Mouse (Mus musculus) cerebellum, adult 11-12 months (tissue): ENCODE data around the gene Ikzf5.
"Not testable (repeated sequence)": the region's sequence is repeated elsewhere in the genome, so short reads cannot be mapped to it uniquely, and the experiment has no call there.

Experiments used
- DNase-seq: peaks from one replicate; pipeline ENCODE4 v3.0.0; 2022

Ikzf5 gene

DNA sequence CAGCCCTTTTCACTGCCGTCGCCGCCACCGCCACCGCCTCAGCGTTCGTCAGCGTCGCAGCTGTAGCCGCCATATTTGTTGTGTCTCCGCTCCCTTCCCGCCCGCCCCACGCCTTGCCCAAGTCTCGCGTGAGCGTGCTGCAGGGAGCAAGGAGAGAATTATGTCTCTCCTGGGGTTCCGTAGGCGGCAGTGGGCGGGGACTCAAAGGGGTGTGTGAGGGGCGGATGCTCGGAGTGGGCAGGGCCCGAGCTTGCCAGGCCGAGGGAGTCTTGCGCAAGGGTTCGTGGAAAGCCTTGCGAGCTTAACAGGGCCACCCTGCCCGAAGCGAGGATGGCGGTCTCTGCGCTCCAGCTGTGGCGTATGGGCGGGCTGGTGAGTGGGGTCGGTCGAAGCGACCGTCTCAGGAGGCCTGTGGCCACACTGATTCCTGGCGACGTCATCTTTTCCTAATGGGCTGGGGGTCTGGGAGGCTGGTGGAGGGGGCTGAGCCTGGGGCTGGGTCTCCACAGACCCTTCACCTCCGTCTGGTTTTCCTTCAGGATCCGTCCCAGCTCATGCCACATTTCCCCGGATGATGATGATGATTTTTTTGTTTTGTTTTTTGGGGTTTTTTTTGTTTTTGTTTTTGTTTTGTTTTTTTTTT is at the start of gene Ikzf5, which contains the start of gene Acadsb:
Ikzf5 (minus strand) TSS at position 106 of the 643 bp plus-strand sequence.
Acadsb (plus strand) TSS at position 186 of the 643 bp plus-strand sequence.
- DNase-seq = peak; percentile 97

DNA sequence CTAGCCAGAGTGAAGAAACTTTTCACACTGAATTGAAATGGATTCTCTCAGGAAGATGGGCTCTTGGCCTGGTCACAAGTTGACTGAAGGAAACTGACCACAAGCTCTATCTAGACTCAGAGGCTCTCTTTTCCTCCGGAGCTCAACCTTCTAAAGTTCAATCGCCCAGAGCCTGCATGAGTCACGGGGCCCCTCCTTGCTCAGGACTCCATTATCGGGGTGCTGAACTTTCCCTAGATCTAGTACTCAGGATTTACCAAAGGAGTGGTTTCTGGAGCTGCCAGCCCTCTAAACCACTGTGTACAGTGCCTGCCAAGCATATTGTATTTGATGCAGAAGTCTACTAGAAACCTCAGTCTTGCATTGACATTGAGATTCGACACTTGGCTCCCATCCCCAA is 46.4 kb upstream of the Ikzf5 start:
- DNase-seq = no peak

DNA sequence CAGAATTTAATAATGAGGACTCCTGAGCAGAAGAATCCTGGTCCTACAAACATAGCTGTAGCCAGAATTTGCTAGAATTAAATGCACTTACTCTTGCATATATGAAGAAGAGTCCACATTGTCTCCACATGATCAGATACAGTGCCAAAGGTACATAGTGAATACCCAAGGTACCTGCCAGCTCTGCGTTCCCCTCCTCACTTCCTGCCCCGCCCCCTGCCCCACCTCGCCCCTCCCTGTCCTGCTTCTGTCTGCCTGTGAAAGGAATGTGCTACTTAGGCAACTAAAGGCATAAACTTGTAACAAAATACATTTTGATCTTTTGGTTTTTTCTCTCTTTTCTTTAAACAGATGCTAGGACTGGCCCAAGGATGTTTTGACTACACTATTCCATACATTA is 26.7 kb upstream of the Ikzf5 start:
- DNase-seq = no peak

DNA sequence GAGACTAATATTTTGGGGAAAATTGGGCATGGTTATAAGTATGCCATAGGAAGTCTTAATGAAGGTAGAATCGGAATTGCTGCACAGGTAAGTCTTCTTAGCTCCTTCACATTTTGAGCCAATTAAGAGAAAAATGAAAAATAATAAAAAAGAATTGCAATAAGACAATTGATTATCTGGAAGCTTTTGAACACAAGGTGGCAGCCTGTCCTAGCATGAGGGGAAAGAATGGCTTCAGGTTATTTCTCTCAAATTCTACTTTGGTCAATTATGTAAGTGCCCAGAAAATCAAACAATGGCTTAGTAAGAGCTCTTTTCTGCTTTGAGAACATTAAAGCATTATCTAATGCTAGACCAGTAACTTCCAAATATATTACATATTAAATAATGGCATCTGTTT is 24.0 kb upstream of the Ikzf5 start:
- DNase-seq = no peak

DNA sequence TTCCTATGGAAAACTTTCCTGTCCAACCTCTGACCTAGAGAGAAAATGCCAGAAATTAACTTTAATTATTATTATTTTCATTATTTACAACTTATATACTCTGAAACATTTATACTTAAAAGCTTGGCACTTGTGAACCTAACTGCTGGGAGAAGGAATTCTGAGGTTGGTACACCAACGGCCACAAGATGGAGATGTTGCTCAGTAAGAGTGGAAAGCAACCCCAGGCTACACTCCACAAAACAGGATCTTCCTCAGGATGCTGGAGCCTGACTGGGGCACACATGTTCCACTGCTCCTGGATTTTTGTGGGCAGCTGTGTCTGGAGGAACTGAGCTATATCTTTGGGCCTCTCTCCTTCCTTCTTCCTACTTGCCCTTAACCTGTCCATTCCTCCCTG is 21.9 kb upstream of the Ikzf5 start:
- no peak for DNase-seq

DNA sequence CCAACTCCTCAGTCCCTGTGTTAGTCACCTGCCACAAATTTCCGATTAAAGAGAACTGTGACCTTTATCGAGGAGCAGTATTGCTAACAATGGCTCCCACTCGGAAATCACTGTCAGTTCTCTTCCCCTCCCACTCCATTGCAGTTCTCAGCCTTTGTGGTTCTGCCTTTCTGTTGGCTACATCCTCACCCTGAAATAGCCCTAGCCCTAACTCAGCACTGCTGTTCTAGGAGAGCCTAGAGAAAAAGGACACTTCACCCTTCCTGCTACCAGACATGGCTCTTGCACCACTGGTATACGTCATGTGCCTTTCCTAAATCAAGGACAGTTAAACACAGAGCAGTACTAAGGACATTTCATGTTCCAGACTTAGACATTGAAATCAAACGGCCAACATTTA is 17.0 kb upstream of the Ikzf5 start:
- no peak for DNase-seq

DNA sequence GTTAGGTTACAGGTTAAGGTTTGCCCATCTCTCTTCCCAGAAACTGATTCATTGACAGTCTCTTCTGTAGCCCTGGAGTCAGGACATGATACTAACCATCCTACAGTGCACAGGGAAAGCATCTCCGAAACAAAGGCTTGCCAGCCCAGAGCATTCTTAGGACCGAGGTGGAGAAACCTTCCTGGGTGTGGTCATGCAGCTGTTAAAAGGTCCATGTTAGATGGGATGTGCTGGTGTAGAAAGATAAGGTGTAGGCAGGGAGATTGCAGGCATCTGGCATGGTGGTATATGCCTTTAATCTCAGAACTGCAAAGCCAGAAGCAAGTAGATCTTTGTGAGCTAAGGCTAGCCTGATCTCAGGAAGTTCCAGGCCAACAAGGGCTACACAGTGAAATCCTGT is 14.6 kb upstream of the Ikzf5 start:
- no peak for DNase-seq

DNA sequence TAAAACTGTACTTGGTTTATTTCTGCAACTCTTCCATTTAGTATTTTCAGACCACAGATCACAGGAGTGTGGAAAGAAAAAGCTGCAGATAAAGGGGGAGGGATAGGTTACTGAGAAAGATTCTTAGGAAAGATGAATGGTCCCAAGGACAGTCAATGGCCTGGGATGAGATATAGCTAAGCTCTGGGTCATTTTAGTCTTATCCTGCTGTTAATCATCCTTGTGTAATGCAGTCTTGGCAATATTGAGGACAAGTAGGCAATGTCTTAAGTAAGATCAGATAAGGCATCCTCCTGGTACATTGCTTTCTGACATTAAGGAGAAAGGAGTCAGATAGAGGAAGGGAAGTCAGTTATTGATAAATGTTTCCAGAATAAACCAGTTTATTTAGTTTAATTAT is 7.3 kb upstream of the Ikzf5 start:
- DNase-seq = no peak

DNA sequence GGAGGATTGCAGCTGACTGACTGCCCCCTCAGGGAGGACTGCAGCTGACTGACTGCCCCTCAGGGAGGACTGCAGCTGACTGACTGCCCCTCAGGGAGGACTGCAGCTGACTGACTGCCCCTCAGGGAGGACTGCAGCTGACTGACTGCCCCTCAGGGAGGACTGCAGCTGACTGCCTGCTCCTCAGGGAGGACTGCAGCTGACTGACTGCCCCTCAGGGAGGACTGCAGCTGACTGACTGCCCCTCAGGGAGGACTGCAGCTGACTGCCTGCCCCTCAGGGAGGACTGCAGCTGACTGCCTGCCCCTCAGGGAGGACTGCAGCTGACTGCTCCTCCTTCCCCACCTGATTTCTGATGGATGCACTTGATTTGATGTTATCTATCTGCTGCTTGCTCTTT is 6.4 kb upstream of the Ikzf5 start:
- DNase-seq = not testable (repeated sequence)

DNA sequence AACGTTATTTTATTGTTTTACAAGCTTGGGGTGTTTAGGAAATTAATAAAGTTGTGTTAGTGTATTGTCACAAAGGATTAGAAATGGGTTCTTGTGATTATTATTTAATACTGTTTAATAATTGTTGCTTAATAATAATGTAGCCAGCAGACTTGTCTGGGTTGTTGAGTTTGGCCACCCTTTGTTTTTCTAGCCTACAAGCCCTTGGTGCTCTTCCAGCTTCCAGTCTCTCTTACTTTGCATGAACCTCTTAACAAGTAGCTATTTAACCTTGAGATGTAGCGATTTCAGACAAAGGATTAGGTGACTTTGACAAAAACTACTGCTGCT is 1.6 kb upstream of the Ikzf5 start:
- no peak for DNase-seq

DNA sequence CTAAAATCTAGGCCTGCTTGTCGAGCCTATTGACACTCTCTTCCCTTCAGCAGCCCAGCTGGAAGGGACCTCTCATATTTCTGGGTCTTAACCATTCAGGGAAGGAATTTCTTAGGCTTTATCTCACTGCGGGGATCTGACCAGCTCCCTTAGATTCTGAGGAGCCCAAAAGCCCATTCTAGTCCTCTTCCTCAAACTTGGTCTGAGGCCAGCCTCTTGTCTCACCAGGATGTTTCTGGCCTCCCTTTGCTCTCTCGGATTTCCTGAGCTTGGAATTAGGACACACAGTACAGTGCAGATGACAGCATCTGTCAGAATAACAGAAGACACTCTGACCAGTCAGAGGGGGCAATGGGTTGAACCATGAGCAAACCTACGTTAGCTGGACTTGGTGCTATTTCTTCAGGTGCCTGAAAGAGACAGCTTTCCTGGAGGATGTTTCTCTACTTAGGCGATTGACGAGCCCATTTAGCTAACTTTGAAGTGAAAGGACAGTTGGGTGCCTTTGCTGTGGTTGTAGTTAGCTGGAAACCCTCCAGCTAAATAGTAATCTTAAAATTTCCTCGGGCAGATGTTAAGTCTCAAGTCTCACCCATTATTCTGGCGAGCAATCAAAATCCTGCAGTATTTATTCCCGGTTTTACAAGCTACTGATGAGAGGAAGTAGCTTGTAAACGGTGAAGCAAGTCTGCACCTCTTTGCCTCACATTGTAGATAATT is 1.1 kb upstream of the Ikzf5 start:
- DNase-seq = peak; percentile 35

DNA sequence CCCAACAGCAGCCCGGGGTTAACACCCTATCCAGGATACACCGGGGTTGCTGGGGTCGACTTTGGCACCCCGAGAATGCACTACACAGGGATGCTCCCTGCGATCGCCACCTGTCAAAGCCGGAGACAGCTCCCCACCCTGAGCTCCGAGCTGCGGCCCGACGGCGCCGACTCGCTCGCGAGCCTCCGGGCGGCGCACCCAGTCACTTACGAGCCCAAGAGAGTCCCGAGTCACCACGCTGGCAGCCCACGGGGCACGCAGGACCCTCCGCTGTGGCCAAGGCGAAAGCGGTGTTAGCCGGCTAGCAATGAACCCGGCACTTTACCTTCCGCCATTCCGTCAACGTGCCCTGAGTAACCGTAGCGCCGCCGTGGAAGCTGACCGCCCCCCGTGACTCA is 334 bp downstream of the Ikzf5 start:
- DNase-seq = no peak

DNA sequence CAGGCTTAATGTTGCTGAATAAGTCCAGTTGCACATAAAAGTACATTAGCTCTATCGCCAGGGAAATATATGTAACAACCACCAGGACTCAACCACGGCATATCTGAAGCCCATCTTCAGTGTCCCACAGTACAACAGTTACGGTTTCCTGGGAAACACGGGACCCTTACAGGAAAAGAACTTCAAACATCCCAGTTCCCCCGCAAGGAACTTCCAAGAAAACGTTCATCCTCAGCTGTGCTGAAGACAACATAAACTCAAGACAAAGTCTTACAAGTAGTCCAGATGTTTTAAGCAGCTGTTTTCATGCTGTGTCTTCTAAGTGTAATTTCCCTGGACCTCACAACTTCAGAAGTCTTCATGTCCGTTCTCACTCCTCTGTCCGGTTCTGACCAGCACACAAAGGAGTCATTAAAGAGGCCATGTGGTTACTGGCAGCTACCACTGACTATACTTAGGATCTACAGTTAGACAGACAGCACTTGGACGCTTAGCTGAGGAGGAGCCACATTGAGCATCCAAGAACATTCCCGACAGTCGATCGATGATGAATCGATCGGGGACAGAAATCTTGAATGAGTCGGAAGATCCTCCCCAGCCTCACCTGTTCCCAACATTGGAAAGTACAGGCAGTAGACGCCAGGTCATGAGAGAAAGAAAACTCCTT is 867 bp downstream of the Ikzf5 start:
- no peak for DNase-seq

DNA sequence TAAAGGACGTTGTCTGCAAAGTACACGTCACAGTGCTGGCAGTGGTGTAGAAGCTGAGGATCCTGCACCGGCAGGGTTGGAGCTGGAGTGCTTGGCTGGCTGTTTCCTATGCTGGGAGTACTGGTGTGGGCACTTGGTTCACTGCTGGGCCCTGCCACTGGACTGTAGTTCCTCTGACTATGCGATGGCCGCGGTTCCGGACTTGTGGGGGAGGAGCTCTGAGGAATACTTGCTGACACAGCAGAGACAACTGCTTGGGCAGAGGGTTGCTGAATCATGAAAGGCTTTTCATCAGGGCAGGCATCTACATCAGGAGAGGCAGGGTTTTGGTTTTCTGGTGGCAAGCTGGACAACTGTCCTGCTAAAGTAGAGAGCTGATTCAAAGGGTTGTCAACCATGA is 18.6 kb downstream of the Ikzf5 start:
- DNase-seq = not testable (repeated sequence)

DNA sequence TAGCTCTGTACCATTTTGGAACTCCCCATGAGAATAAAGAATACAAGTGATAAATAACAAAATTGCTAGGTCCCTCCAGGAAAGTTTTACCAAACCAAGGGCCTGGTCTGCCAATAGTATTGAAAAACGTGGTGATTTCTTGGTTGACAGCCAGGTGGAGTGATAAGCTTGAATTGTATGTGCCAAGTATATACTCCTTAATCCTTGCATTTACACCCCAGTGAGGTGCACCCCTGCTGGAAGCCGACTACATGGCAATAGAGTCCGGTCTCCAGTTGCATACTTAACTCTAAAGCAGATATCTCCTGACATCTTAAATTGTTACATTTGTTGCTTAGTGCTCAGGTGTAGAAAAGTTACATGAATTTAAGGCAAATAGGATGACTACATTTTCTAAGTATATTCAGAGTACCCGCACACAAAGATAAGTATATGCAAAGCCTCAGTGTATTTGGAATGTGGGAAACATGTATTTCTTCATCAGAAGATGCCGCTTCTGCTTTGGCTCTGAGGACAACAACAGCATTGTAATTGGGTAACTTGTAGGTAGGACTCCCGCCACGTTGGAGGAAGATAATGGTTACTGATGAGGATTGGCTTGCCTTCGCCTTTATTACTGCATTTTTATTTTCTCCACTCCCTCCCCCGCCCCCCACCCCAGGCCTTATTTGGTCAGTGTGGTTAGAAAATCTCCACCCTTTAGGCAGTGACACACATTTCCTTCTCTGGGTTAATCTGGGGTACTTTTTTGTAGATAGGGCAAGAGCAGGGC is 38.3 kb downstream of the Ikzf5 start:
- no peak for DNase-seq

DNA sequence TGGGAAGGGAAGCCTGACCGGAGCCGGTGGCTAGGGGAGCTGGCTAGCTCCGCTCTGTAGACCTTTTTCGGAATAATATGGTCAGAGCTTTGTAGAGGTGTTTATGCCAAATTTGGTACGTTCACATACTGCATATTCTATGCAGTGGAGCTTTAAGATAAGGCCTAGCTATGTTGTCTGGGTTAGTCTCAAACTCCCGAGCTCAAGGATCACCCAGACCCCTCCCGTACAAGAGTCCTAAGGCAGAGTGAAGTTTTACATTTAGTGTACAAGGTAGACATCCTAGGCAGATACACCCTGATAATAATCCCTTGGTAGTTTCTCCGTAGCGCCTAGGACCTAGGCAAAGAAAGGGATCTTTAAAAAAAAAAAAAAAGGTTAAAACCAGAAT is 38.9 kb downstream of the Ikzf5 start:
- no peak for DNase-seq

DNA sequence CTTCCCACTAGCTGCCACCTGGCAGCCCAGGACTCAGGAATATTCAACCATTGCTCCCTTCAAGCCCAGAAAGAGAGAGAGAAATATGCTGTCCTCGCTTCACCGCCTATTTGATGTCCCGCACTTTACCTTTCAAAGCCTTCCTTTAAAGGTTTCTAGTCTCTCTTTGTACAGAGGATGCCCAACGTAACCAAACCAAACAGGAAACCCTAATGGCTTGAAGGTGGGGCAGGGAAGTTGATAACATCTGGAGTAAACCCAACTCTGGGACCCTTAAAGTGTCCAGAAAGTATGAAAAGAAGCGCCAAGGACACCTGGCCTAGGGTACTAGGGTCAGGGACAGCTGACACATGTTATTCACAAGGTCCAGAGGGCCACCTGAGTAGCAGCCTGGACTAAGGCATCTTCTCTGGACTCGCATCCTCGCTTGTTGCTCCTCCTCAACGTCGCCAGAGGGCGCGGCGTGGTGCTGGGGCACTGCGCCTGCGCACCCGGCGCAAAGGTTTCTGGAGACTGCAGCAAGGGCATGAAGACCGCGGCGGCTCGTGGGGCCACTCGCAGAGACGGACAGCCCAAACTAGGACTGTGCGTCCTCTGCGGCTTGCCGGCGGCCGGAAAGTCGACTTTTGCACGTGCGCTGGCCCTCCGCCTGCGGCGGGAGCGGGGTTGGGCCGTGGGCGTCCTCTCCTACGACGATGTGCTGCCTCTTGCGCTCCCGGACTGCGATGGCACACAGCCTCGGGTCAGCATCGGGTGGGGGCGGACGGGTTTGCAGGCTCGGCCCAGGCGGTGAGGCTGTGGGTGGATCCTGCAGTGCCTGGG is 39.5 kb downstream of the Ikzf5 start, which contains the start of gene Pstk:
Pstk (plus strand) TSS at position 494 of the 822 bp plus-strand sequence.
- DNase-seq = peak; percentile 92

DNA sequence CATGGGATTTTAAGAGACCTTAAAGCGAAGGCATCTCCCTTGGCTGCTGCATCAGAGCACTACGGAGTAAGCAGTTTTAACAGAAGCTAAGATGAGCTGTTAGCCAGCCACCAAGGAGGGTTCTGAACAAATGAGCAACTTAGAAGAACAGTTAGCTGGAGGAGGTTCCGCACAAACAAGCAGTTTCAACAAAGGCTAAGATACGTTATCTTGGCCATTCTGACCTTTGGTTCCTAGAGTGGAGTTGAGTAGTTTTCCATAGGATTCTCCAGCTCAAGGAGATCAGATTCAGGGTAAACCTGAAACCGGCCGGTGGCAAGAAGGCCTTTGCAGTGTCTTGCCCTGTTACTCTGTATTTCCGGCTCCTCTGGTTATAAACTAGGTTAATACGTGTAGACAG is 46.2 kb downstream of the Ikzf5 start:
- DNase-seq = no peak

DNA sequence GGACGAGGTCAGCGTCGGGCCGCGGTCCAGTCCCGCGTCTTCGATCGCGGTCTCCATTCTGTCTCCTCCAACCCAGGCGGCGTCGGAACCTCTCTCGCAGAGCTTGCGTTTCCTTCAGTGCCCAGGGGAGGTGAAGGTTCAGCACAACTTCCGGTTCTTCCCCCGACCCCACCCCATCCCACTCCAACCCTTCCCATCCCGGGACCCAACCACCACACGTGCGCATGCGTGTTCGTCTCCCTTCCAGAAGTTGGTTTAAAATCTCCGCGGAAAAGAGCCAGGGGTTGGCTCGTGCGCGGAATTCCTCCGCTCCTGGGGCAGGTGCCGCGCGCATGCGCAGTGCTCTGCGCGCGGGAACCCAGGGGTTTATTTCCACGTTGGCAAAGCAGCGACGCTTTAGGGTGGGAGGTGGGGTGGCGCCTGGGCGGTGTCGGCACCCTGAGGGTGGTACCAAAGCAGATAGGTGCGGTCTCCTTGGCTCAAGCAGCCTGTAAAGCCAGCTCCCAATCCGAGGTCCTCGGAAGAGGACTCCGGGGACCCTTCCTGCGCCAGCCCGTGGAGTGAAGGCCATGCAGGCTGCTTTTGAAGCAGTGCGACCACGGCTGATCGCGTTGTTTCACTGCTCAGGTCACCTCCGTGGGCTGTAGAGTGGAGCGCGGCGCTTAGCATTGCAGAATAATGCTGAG is 47.6 kb downstream of the Ikzf5 start, which contains the start of gene 2310057M21Rik:
2310057M21Rik (minus strand) TSS at position 145 of the 686 bp plus-strand sequence.
- peak; percentile 97 for DNase-seq

DNA sequence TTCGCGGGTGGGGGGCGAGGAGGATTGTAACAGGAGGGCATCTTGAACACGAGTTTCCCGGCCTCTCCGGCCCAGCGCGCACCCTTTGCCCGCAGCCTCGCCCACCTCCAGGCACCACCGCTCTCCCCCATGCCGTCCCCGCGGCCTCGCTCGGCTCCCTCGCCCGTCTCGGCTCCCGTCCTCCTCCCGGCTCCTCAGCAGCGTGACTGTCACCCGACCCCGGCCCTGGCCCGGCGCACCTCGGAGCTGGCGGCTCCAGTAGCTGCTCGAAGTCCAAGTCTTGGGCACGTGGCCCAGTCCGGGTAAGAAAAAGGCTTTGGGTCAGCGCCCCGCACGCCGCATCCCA is 48.1 kb downstream of the Ikzf5 start:
- DNase-seq = no peak

DNA sequence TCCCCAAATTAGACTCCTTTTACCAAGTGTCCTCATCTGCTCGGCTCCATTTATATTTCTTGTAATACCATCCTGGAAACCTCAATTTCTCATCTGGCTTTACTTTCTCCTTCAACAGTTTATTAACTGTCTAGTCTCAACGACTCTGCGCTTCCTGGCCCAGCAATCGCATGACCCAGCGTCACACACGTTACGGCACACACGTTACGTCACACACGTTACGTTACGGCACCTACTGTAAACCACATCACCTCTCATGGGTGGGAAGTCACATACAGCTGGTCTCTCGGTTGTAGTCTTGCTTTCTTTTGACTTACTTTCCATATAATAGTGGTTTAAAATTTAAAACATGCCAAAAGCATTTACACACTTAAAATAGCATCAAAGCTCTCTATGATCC is 54.2 kb downstream of the Ikzf5 start:
- DNase-seq = no peak
